19 mouse cellular contexts compared by ENCODE assay signal in the genomic region with DNA sequence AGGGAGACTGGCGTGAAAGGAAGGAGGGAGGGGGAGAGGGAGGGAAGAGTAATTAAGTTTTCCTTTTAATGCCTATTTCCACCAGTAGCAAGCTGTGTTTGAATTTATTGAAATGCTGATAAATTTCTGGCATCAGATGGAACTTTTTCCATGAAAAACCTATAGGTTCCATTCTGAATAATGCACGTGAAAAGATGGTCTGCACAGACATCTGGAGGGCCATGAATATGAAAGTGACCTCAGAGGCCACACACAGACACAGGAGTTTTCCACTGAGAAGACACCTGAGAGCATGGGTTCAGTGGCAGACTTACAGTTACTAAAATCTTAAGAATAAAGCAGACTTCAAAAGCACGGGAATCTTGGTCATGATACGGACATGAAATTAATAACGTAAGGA. TPM values are rescaled to one million over a fixed set of nuclear protein-coding genes. Genes with fewer than 3 reads are reported as not detected.
"Had no signal": no experiment of that assay in that cellular context is flagged by ENCODE, and none has a peak within 500 bp of the region (broad histone marks: within the 10 kb centered on the region; RNA-seq: fewer than 3 reads in every experiment).

No protein-coding gene starts in this region.

- H3K9ac ChIP-seq: neural tube, embryonic 13.5 days; neural tube, embryonic 15.5 days; stomach, embryonic 15.5 days had no signal

- H3K4me1 ChIP-seq: stomach, embryonic 15.5 days had no signal

- DNase-seq: retina, postnatal 1 day; right cerebral cortex, adult 18-20 months; right cerebral cortex, postnatal 14 days; right cerebral cortex, postnatal 25 days; right cerebral cortex, postnatal 4 days; spleen, adult 18-20 months; thymus, adult 18-20 months; thymus, adult 2 months; thymus, postnatal 14 days; thymus, postnatal 25 days; thymus, postnatal 36 days; thymus, postnatal 4 days had no signal

- H3K36me3 ChIP-seq: neural tube, embryonic 13.5 days; neural tube, embryonic 15.5 days; stomach, embryonic 15.5 days had no signal

- H3K27ac ChIP-seq: neural tube, embryonic 13.5 days; neural tube, embryonic 15.5 days; stomach, embryonic 15.5 days; stomach, postnatal 0 days had no signal

- H3K9me3 ChIP-seq: neural tube, embryonic 13.5 days; neural tube, embryonic 15.5 days; stomach, embryonic 15.5 days had no signal

- H3K4me3 ChIP-seq: neural tube, embryonic 13.5 days; neural tube, embryonic 15.5 days; stomach, embryonic 15.5 days had no signal

- H3K27me3 ChIP-seq: neural tube, embryonic 13.5 days; neural tube, embryonic 15.5 days; stomach, embryonic 15.5 days had no signal

- H3K4me2 ChIP-seq: neural tube, embryonic 13.5 days; neural tube, embryonic 15.5 days; stomach, embryonic 15.5 days had no signal

RNA-seq across cellular contexts. Expression of a gene that starts 54.0 kb away (rescaled TPM):
- total RNA-seq: neutrophil, adult 5-6 weeks had no signal
- polyA plus RNA-seq: neural tube, embryonic 14.5 days; spleen, adult 2 months had no signal
